Mouse (Mus musculus) adrenal gland, adult 2 months (tissue): ENCODE results near the gene Tnnt2. TPM values are rescaled to one million over a fixed set of nuclear protein-coding genes. Genes with fewer than 3 reads are reported as not detected.

Experiments
- DNase-seq: peaks from one replicate; pipeline ENCODE4 v3.0.0; 2021
- polyA plus RNA-seq: library from polyadenylated mRNA; depleted of rRNA; stranded (reverse); fragments of >200 nt; gene quantifications from 2 replicates; pipeline ENCODE4 v1.2.3, GENCODE M21; 2012
- total RNA-seq, 2 experiments: library from RNA; stranded (reverse); gene quantifications; 2 replicates each; pipeline ENCODE4 v1.2.3; 2021

Tnnt2 gene
- total and polyA plus RNA-seq, 3 experiments = 1.00 to 5.7 (median 3.1) TPM

GRCm38 (mm10) chr1:135818481-135819086, 17.6 kb upstream of the Tnnt2 start, which contains the start of gene Lad1:
Gene Lad1, plus strand, starts transcription at chr1:135818598.
- peak; percentile 18 for DNase-seq

- no peak for DNase-seq
These were observed 16.1 kb upstream of the Tnnt2 start for GRCm38 (mm10) chr1:135820071-135820470.

- DNase-seq = peak; percentile 40
These were observed 15.3 kb upstream of the Tnnt2 start for GRCm38 (mm10) chr1:135820736-135821364.

GRCm38 (mm10) chr1:135821780-135822179, 14.4 kb upstream of the Tnnt2 start:
- DNase-seq = no peak

GRCm38 (mm10) chr1:135828918-135829317, 7.2 kb upstream of the Tnnt2 start:
- peak; percentile 24 for DNase-seq

- no peak for DNase-seq
These were observed 1.8 kb upstream of the Tnnt2 start for GRCm38 (mm10) chr1:135834206-135834859.

GRCm38 (mm10) chr1:135834983-135835382, 1.2 kb upstream of the Tnnt2 start:
- DNase-seq = no peak

GRCm38 (mm10) chr1:135838626-135839025, 2.5 kb downstream of the Tnnt2 start:
- no peak for DNase-seq

- no peak for DNase-seq
These were observed 2.9 kb downstream of the Tnnt2 start for GRCm38 (mm10) chr1:135839065-135839464.

GRCm38 (mm10) chr1:135840675-135841395, 4.7 kb downstream of the Tnnt2 start:
- DNase-seq = no peak

GRCm38 (mm10) chr1:135843519-135844262, 7.5 kb downstream of the Tnnt2 start:
- no peak for DNase-seq

- peak; percentile 14 for DNase-seq
These were observed 8.3 kb downstream of the Tnnt2 start for GRCm38 (mm10) chr1:135844481-135844880.

- DNase-seq = no peak
These were observed 10.5 kb downstream of the Tnnt2 start for GRCm38 (mm10) chr1:135846632-135847031.

GRCm38 (mm10) chr1:135847139-135847562, 11.0 kb downstream of the Tnnt2 start:
- peak; percentile 33 for DNase-seq

GRCm38 (mm10) chr1:135847611-135848351, 11.6 kb downstream of the Tnnt2 start:
- DNase-seq = no peak

- peak; percentile 43 for DNase-seq
These were observed 14.8 kb downstream of the Tnnt2 start for GRCm38 (mm10) chr1:135850722-135851512.

GRCm38 (mm10) chr1:135852044-135852756, 16.0 kb downstream of the Tnnt2 start:
- DNase-seq = no peak

- no peak for DNase-seq
These were observed 17.0 kb downstream of the Tnnt2 start for GRCm38 (mm10) chr1:135853200-135853599.

GRCm38 (mm10) chr1:135854591-135855343, 18.6 kb downstream of the Tnnt2 start:
- no peak for DNase-seq
